Mouse (Mus musculus) forebrain, postnatal 0 days (tissue): ENCODE data around the gene Tmem144. TPM values are rescaled to one million over a fixed set of nuclear protein-coding genes. Genes with fewer than 3 reads are reported as not detected.

Experiments used
- ATAC-seq: fragments of 200-750 bp; cut with Nextera tagmentation; 2 replicates; pipeline ENCODE4 v1.8.0; 2017; ENCODE audit warnings: mild to moderate bottlenecking, moderate library complexity
- DNase-seq: peaks from one replicate; pipeline ENCODE4 v3.0.0-alpha.2; 2015
- H3K27ac ChIP-seq: fragments of 300-500 bp; sonication (generic); 2 replicates; pipeline ENCODE4 v1.5.1; 2014; ENCODE audit warnings: low read depth, mild to moderate bottlenecking, antibody characterized with exemption, low read length, moderate library complexity, mixed read lengths
- H3K27me3 ChIP-seq: fragments of 300-500 bp; sonication (generic); 2 replicates; pipeline ENCODE4 v1.6.1; 2014; ENCODE audit warnings: mild to moderate bottlenecking, low read length, mixed read lengths; ENCODE audit not compliant: insufficient read depth
- H3K36me3 ChIP-seq: fragments of 300-500 bp; sonication (generic); 2 replicates; pipeline ENCODE4 v1.6.1; 2014; ENCODE audit warnings: mild to moderate bottlenecking, moderate library complexity; ENCODE audit not compliant: insufficient read depth
- H3K4me1 ChIP-seq: fragments of 300-500 bp; sonication (generic); 2 replicates; pipeline ENCODE4 v1.6.1; 2014; ENCODE audit warnings: antibody characterized with exemption; ENCODE audit not compliant: insufficient read depth
- H3K4me2 ChIP-seq: fragments of 300-500 bp; sonication (generic); 2 replicates; pipeline ENCODE4 v1.6.1; 2014; ENCODE audit warnings: low read depth, mild to moderate bottlenecking, moderate library complexity
- H3K4me3 ChIP-seq: fragments of 300-500 bp; sonication (generic); 2 replicates; pipeline ENCODE4 v1.5.1; 2014; ENCODE audit warnings: low read depth, low read length, mixed read lengths
- H3K9ac ChIP-seq: fragments of 300-500 bp; sonication (generic); 2 replicates; pipeline ENCODE4 v1.6.1; 2014; ENCODE audit warnings: mild to moderate bottlenecking
- H3K9me3 ChIP-seq: fragments of 300-500 bp; sonication (generic); 2 replicates; pipeline ENCODE4 v1.6.1; 2016; ENCODE audit warnings: low read length
- CTCF ChIP-seq: sonication (generic); IDR thresholded peaks from 2 replicates; pipeline ENCODE4 v1.5.1; 2016; ENCODE audit warnings: antibody characterized with exemption, control low read depth, low read depth
- WGBS: fragments of 180-500 bp; shearing (Covaris S2); extraction: QIAGEN DNeasy Blood & Tissue Kit; methylation state at CpG from one replicate; pipeline ENCODE4 v1.1.7; 2014; 5-methylcytosine and 5-hydroxymethylcytosine counted together
- polyA plus RNA-seq: library from polyadenylated mRNA; unstranded; fragments of >200 nt; fragmentation: Nextera tagmentation; extraction: Ambion mirVana; gene quantifications from 2 replicates; pipeline ENCODE4 v1.2.1, GENCODE M21; 2015
- total RNA-seq: library from RNA; depleted of rRNA; stranded (reverse); fragments of >200 nt; gene quantifications from 2 replicates; pipeline ENCODE4 v1.2.3, GENCODE M21; 2014

Gene Tmem144
- total and polyA plus RNA-seq, 2 experiments from 2014 or later, result 1.00 to 2.6 TPM

GRCm38 (mm10) chr3:79846633-79847032 lies 5.9 kb downstream of the Tmem144 start:
- no peak overlapping the region for H3K4me3 ChIP-seq
- ATAC-seq (no peak), DNase-seq (no peak)
- no peak overlapping the region for H3K27ac ChIP-seq
- TF ChIP-seq CTCF, result no peak
- no peak overlapping the region for H3K4me2 ChIP-seq
- WGBS, result 87% methylated on average over 5 of the region's 5 CpGs
- no peaks in the 10 kb centered on the region for H3K9me3 ChIP-seq
- no peaks in the 10 kb centered on the region for H3K4me1 ChIP-seq
- no peak overlapping the region for H3K9ac ChIP-seq
- H3K36me3 ChIP-seq, result no peaks in the 10 kb centered on the region
- H3K27me3 ChIP-seq, result no peaks in the 10 kb centered on the region

- no peak for TF ChIP-seq CTCF
- WGBS, result 92% methylated on average over 9 of the region's 9 CpGs
- no peak for ATAC-seq
Measured at GRCm38 (mm10) chr3:79843999-79844398, 8.6 kb downstream of the Tmem144 start.

GRCm38 (mm10) chr3:79842616-79843016 lies 10.0 kb downstream of the Tmem144 start:
- TF ChIP-seq CTCF, result no peak
- H3K9ac ChIP-seq, result peak overlapping the region; percentile 31; the same call in 1 of the 2 replicates
- peak overlapping the region; percentile 79 for H3K4me2 ChIP-seq
- H3K4me3 ChIP-seq, result peak overlapping the region; percentile 47
- H3K36me3 ChIP-seq, result no peaks in the 10 kb centered on the region
- H3K9me3 ChIP-seq, result no peaks in the 10 kb centered on the region
- no peaks in the 10 kb centered on the region; the same call in 1 of the 2 replicates for H3K4me1 ChIP-seq
- no peaks in the 10 kb centered on the region for H3K27me3 ChIP-seq
- DNase-seq, result peak; percentile 80
- under 1% methylated on average over 19 of the region's 19 CpGs for WGBS
- ATAC-seq, result peak; percentile 91
- no peak overlapping the region for H3K27ac ChIP-seq

More at GRCm38 (mm10) chr3:79843999-79844398, 8.6 kb downstream of the Tmem144 start:
- H3K27ac ChIP-seq, result no peak overlapping the region
- no peaks in the 10 kb centered on the region for H3K27me3 ChIP-seq
- no peaks in the 10 kb centered on the region for H3K9me3 ChIP-seq
- no peaks in the 10 kb centered on the region for H3K36me3 ChIP-seq
- no peak overlapping the region for H3K9ac ChIP-seq
- no peak for DNase-seq
- H3K4me3 ChIP-seq, result no peak overlapping the region
- H3K4me2 ChIP-seq, result no peak overlapping the region
- H3K4me1 ChIP-seq, result no peaks in the 10 kb centered on the region

GRCm38 (mm10) chr3:79842165-79842564 lies 10.4 kb downstream of the Tmem144 start:
- Histone ChIP-seq H3K4me2 (peak overlapping the region; percentile 79), H3K4me3 (peak overlapping the region; percentile 47), H3K9ac (0 out of 2 replicates have a peak overlapping the region, but pooled peaks have one; percentile 31), H3K27me3 (no peaks in the 10 kb centered on the region), H3K4me1 (no peaks in the 10 kb centered on the region; the same call in 1 of the 2 replicates), H3K9me3 (no peaks in the 10 kb centered on the region), H3K36me3 (no peaks in the 10 kb centered on the region), H3K27ac (no peak overlapping the region)
- WGBS, result 9% methylated on average over 12 of the region's 12 CpGs
- ATAC-seq (peak; percentile 65), DNase-seq (peak; percentile 30)
- no peak for TF ChIP-seq CTCF

GRCm38 (mm10) chr3:79841475-79841874 lies 11.1 kb downstream of the Tmem144 start:
- DNase-seq (no peak), ATAC-seq (no peak)
- H3K36me3 ChIP-seq, result no peaks in the 10 kb centered on the region
- TF ChIP-seq CTCF, result no peak
- no peaks in the 10 kb centered on the region; the same call in 1 of the 2 replicates for H3K4me1 ChIP-seq
- H3K27ac ChIP-seq, result no peak overlapping the region
- peak overlapping the region; percentile 79; the same call in 1 of the 2 replicates for H3K4me2 ChIP-seq
- 25% methylated on average over 6 of the region's 6 CpGs for WGBS
- H3K4me3 ChIP-seq, result no peak overlapping the region
- H3K27me3 ChIP-seq, result no peaks in the 10 kb centered on the region
- no peak overlapping the region for H3K9ac ChIP-seq
- no peaks in the 10 kb centered on the region for H3K9me3 ChIP-seq

GRCm38 (mm10) chr3:79838751-79839150 lies 13.8 kb downstream of the Tmem144 start:
- ATAC-seq (0 out of 2 replicates have a peak, but pooled peaks have one; percentile 30), DNase-seq (peak; percentile 50)
- Histone ChIP-seq H3K9ac (no peak overlapping the region), H3K27ac (no peak overlapping the region), H3K4me3 (no peak overlapping the region), H3K9me3 (no peaks in the 10 kb centered on the region), H3K4me2 (no peak overlapping the region), H3K4me1 (no peaks in the 10 kb centered on the region; the same call in 1 of the 2 replicates), H3K27me3 (no peaks in the 10 kb centered on the region), H3K36me3 (no peaks in the 10 kb centered on the region)
- TF ChIP-seq CTCF, result peak; percentile 56
- 49% methylated on average over 6 of the region's 6 CpGs for WGBS

GRCm38 (mm10) chr3:79829289-79829688 lies 23.3 kb downstream of the Tmem144 start:
- Histone ChIP-seq H3K27ac (no peak overlapping the region), H3K4me3 (no peak overlapping the region), H3K36me3 (no peaks in the 10 kb centered on the region), H3K9me3 (no peaks in the 10 kb centered on the region), H3K4me1 (no peaks in the 10 kb centered on the region), H3K4me2 (no peak overlapping the region), H3K27me3 (no peaks in the 10 kb centered on the region), H3K9ac (no peak overlapping the region)
- DNase-seq, result no peak
- TF ChIP-seq CTCF, result no peak
- ATAC-seq, result no peak
